Mouse (Mus musculus) bone marrow macrophage, adult 2 months (primary cell): Measurements from ENCODE around the gene Dis3l.

Source experiments
- CTCF ChIP-seq: IDR thresholded peaks from 2 replicates; pipeline ENCODE4 v1.5.1; 2012; ENCODE audit warnings: low read depth, mild to moderate bottlenecking, low read length, moderate library complexity
- POLR2A ChIP-seq: IDR thresholded peaks from 2 replicates; pipeline ENCODE4 v1.6.1; 2012; ENCODE audit warnings: mild to moderate bottlenecking, low read depth, low read length, borderline replicate concordance

DNA sequence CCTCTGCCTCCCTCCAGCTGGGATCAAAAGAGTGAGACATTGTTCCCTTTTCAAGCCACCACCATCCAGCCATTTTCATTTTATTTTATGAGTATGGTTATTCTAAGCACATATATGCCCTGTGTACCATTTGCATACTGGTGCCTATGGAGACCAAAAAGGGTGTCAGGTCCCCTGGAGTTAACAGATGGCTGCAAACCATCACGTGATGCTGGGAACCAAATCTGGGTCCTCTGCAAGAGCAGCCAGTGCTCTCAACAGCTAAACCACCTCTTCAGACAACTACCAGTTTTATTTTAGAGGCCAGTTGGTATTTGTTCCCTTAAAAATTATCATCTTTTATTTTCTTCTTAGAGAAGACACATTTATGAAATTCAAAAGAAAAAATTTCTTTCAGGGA is 76.3 kb downstream of the Dis3l start:
- TF ChIP-seq CTCF (no peak), POLR2A (no peak)
